10 mouse cellular contexts compared by ENCODE assay signal in the genomic region with DNA sequence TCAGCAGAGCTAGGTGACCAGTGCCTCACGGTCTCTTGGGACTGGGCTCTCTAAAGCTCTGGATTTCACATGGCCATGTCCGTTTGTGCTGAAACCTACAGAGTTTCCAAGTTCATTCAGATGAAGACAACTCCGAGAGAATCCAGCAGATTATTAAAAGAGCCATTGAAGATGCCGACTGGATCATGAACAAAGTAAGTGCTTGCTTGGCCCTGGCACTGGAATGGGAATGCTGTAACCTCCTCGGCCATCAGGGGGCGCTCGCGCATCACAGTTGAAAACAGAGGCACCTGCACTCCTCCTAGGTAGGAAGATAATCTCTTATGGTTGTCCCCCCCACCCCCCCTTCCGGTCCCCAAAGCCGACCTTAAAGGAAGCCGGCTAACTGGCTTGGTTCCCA. TPM values are rescaled to one million over a fixed set of nuclear protein-coding genes. Genes with fewer than 3 reads are reported as not detected.
A peak's percentile ranks its signal among the peaks of the same experiment; 100 is the strongest.
DNase-seq lines count a peak whose midpoint lies in the region; TF ChIP-seq lines count a peak whose summit lies in the region.
"Had no signal": no experiment of that assay in that cellular context is flagged by ENCODE, and none has a peak within 500 bp of the region (broad histone marks: within the 10 kb centered on the region; RNA-seq: fewer than 3 reads in every experiment).

No protein-coding gene starts in this region.

- 10% methylated on average over 11 of the region's 11 CpGs for WGBS in heart, embryonic 10.5 days
- WGBS in liver, adult 2 months = 16% methylated on average over 11 of the region's 11 CpGs

- peaks cover 13% of the 10 kb centered on the region for H3K36me3 ChIP-seq in heart, embryonic 10.5 days
- peaks cover 22% of the 10 kb centered on the region for H3K36me3 ChIP-seq in E14TG2a.4 (ENCODE audit: insufficient read depth, low read length)
- H3K36me3 ChIP-seq in liver, adult 2 months (ENCODE audit: control insufficient read depth, insufficient read depth, low read length) = no peaks in the 10 kb centered on the region
- H3K36me3 ChIP-seq: embryonic facial prominence, embryonic 12.5 days; limb, embryonic 12.5 days had no signal

- peaks cover 30% of the 10 kb centered on the region for H3K4me1 ChIP-seq in heart, embryonic 10.5 days
- H3K4me1 ChIP-seq in E14TG2a.4 (replicated peaks; ENCODE audit: low read depth, low read length) = peaks cover 3% of the 10 kb centered on the region; the same call in 1 of the 2 replicates
- no peaks in the 10 kb centered on the region for H3K4me1 ChIP-seq in liver, adult 2 months (ENCODE audit: control insufficient read depth, insufficient read depth, low read length)
- H3K4me1 ChIP-seq: limb, embryonic 12.5 days had no signal

- H3K79me2 ChIP-seq in liver, adult 2 months (ENCODE audit: control insufficient read depth, insufficient read depth, low read length) = no peaks in the 10 kb centered on the region

- no peaks in the 10 kb centered on the region for H3K27me3 ChIP-seq in heart, embryonic 10.5 days (ENCODE audit: insufficient read depth, poor library complexity, severe bottlenecking)
- H3K27me3 ChIP-seq in E14TG2a.4 (ENCODE audit: insufficient read depth, low read length) = no peaks in the 10 kb centered on the region
- no peaks in the 10 kb centered on the region for H3K27me3 ChIP-seq in liver, adult 2 months (ENCODE audit: control insufficient read depth, insufficient read depth, low read length)
- H3K27me3 ChIP-seq: embryonic facial prominence, embryonic 12.5 days; limb, embryonic 12.5 days had no signal

- TF ChIP-seq CTCF in E14TG2a.4 (conservative IDR thresholded peaks at IDR 0.05; ENCODE audit: low read length) = peak; percentile 54
- TF ChIP-seq CTCF in liver, adult 2 months (IDR thresholded peaks at IDR 0.05; ENCODE audit: low read depth, low read length) = peak; percentile 94

- H3K9me3 ChIP-seq in heart, embryonic 10.5 days = no peaks in the 10 kb centered on the region
- H3K9me3 ChIP-seq in E14TG2a.4 (ENCODE audit: low read length) = no peaks in the 10 kb centered on the region
- H3K9me3 ChIP-seq: embryonic facial prominence, embryonic 12.5 days; limb, embryonic 12.5 days had no signal

- H3K9ac ChIP-seq in liver, adult 2 months (ENCODE audit: low read depth, low read length) = no peak overlapping the region
- H3K9ac ChIP-seq: embryonic facial prominence, embryonic 12.5 days; limb, embryonic 12.5 days had no signal

- DNase-seq in heart, postnatal 14 days = peak; percentile 58 to 78
- DNase-seq in heart, embryonic 10.5 days (ENCODE audit: low spot score) = no peak
- peak; percentile 76 for DNase-seq in brain, adult 2 months (ENCODE audit: low read depth, low spot score)
- peak; percentile 46 for DNase-seq in gastrocnemius, adult 18-20 months (ENCODE audit: low spot score)
- DNase-seq in liver, adult 2 months (ENCODE audit: extremely low read depth, low read depth, low spot score) = peak; percentile 56
- DNase-seq in right cerebral cortex, adult 2 months (ENCODE audit: low spot score in 2 of 2) = peak; percentile 83 to 85
- peak; percentile 70 for DNase-seq in urinary bladder, postnatal 25 days (ENCODE audit: low spot score)

- TF ChIP-seq POLR2A in liver, adult 2 months (IDR thresholded peaks at IDR 0.05; ENCODE audit: extremely low read depth, insufficient read depth, low read length) = no peak

- no peak overlapping the region for H3K4me3 ChIP-seq in heart, embryonic 10.5 days
- no peak overlapping the region for H3K4me3 ChIP-seq in E14TG2a.4 (replicated peaks; ENCODE audit: low read length)
- no peak overlapping the region for H3K4me3 ChIP-seq in liver, adult 2 months (ENCODE audit: insufficient read depth, low read depth, low read length)
- H3K4me3 ChIP-seq: embryonic facial prominence, embryonic 12.5 days; limb, embryonic 12.5 days had no signal

- intact Hi-C loops in heart, postnatal 14 days (cut with DNase I) = loop anchor here (5.0 kb wide), 1 partner anchor 119 kb away; no protein-coding TSS in a partner anchor

- H3K27ac ChIP-seq in heart, embryonic 10.5 days = no peak overlapping the region
- no peak overlapping the region for H3K27ac ChIP-seq in liver, adult 2 months (replicated peaks; ENCODE audit: insufficient read depth, low read depth, low read length)
- H3K27ac ChIP-seq: embryonic facial prominence, embryonic 12.5 days; limb, embryonic 12.5 days had no signal

RNA-seq across cellular contexts. Expression of a gene that starts 11.6 kb away (rescaled TPM):
- 10 to 100 TPM; 31.1 to 36.3 TPM for total RNA-seq in heart, postnatal 14 days (2021)
- polyA plus RNA-seq in heart, embryonic 10.5 days (2016; fragmentation: Nextera tagmentation; extraction: Ambion mirVana) = 25.9 and 36.8 TPM in 2 replicates
- total RNA-seq in gastrocnemius, adult 18-20 months (2021) = 10 to 100 TPM; 12.3 to 17.3 TPM
- 17.7 and 20.6 TPM in 2 replicates for total RNA-seq in liver, adult 2 months (2014; rRNA removed)
- polyA plus RNA-seq in liver, adult 2 months (2012; rRNA removed) = 13.6 and 15.2 TPM in 2 replicates
